Mouse (Mus musculus): ENCODE results near the gene Cldn2. TPM values are rescaled to one million over a fixed set of nuclear protein-coding genes. Genes with fewer than 3 reads are reported as not detected.

Cldn2 gene
- polyA plus RNA-seq, 1 experiment from 2014 or later, result 0.20 TPM

GRCm38 (mm10) chrX:139841091-139841490 is 40.5 kb downstream of the Cldn2 start:
- no peaks in the 10 kb centered on the region for H3K4me1 ChIP-seq (ENCODE audit: control insufficient read depth, insufficient read depth, low read length)
- H3K27ac ChIP-seq (replicated peaks; ENCODE audit: low read depth, low read length), result no peak overlapping the region
- 65% methylated on average over 6 of the region's 6 CpGs for WGBS
- H3K9me3 ChIP-seq (ENCODE audit: control insufficient read depth, low read length), result no peaks in the 10 kb centered on the region
- no peaks in the 10 kb centered on the region for H3K27me3 ChIP-seq (ENCODE audit: control insufficient read depth, insufficient read depth, low read length)
- no peak for ATAC-seq (ENCODE audit: low FRiP score, low TSS enrichment)
- H3K9ac ChIP-seq (replicated peaks; ENCODE audit: low read length), result no peak overlapping the region
- no peak overlapping the region for H3K4me3 ChIP-seq (replicated peaks; ENCODE audit: low read depth, low read length)
- peak; percentile 37 for DNase-seq
- no peak overlapping the region for H3K4me2 ChIP-seq (ENCODE audit: low read length)
- H3K36me3 ChIP-seq (ENCODE audit: control insufficient read depth, insufficient read depth, low read length), result no peaks in the 10 kb centered on the region

GRCm38 (mm10) chrX:139854795-139855194 is 54.2 kb downstream of the Cldn2 start:
- H3K4me2 ChIP-seq (ENCODE audit: low read length), result no peak overlapping the region
- H3K36me3 ChIP-seq (ENCODE audit: control insufficient read depth, insufficient read depth, low read length), result no peaks in the 10 kb centered on the region
- H3K4me3 ChIP-seq (replicated peaks; ENCODE audit: low read depth, low read length), result no peak overlapping the region
- no peak overlapping the region for H3K27ac ChIP-seq (replicated peaks; ENCODE audit: low read depth, low read length)
- no peak overlapping the region for H3K9ac ChIP-seq (replicated peaks; ENCODE audit: low read length)
- no peaks in the 10 kb centered on the region for H3K9me3 ChIP-seq (ENCODE audit: control insufficient read depth, low read length)
- 90% methylated on average over 4 of the region's 4 CpGs for WGBS
- no peaks in the 10 kb centered on the region for H3K27me3 ChIP-seq (ENCODE audit: control insufficient read depth, insufficient read depth, low read length)
- no peak for ATAC-seq (ENCODE audit: low FRiP score, low TSS enrichment)
- no peak for DNase-seq
- H3K4me1 ChIP-seq (ENCODE audit: control insufficient read depth, insufficient read depth, low read length), result no peaks in the 10 kb centered on the region

- Histone ChIP-seq H3K4me2 (ENCODE audit: low read length) (no peak overlapping the region), H3K4me1 (ENCODE audit: control insufficient read depth, insufficient read depth, low read length) (no peaks in the 10 kb centered on the region), H3K27ac (replicated peaks; ENCODE audit: low read depth, low read length) (no peak overlapping the region), H3K36me3 (ENCODE audit: control insufficient read depth, insufficient read depth, low read length) (no peaks in the 10 kb centered on the region), H3K9ac (replicated peaks; ENCODE audit: low read length) (no peak overlapping the region), H3K4me3 (replicated peaks; ENCODE audit: low read depth, low read length) (no peak overlapping the region), H3K27me3 (ENCODE audit: control insufficient read depth, insufficient read depth, low read length) (no peaks in the 10 kb centered on the region), H3K9me3 (ENCODE audit: control insufficient read depth, low read length) (no peaks in the 10 kb centered on the region)
- WGBS, result 88% methylated on average over 5 of the region's 5 CpGs
- ATAC-seq (ENCODE audit: low FRiP score, low TSS enrichment) (no peak), DNase-seq (no peak)
Measured at GRCm38 (mm10) chrX:139859402-139859801, 58.8 kb downstream of the Cldn2 start.

Other genes starting within 250 kb of the Cldn2 start
- gene Rnf128, start 237.5 kb upstream of the Cldn2 start, polyA plus RNA-seq (2014; fragmentation: Nextera tagmentation; extraction: Ambion mirVana), result 3.6 and 4.2 TPM in 2 replicates
- gene Tbc1d8b, start 115.8 kb upstream of the Cldn2 start, polyA plus RNA-seq (2014; fragmentation: Nextera tagmentation; extraction: Ambion mirVana), result 0.21 and 0.50 TPM in 2 replicates
- gene Gm15013, start 86.3 kb upstream of the Cldn2 start, polyA plus RNA-seq (2014; fragmentation: Nextera tagmentation; extraction: Ambion mirVana), result not detected in 2 replicates
- not detected in 2 replicates for gene Ripply1, start 18.5 kb upstream of the Cldn2 start, polyA plus RNA-seq (2014; fragmentation: Nextera tagmentation; extraction: Ambion mirVana)
- gene Morc4, start 70.8 kb downstream of the Cldn2 start, polyA plus RNA-seq (2014; fragmentation: Nextera tagmentation; extraction: Ambion mirVana), result 3.2 and 4.2 TPM in 2 replicates
- gene Rbm41, start 197.8 kb downstream of the Cldn2 start, polyA plus RNA-seq (2014; fragmentation: Nextera tagmentation; extraction: Ambion mirVana), result 8.4 and 9.1 TPM in 2 replicates

Measured in midbrain, embryonic 14.5 days (tissue).